Mouse (Mus musculus) thymus, adult 2 months (tissue): ENCODE results near the gene Parp12.

Experiments used
- CTCF ChIP-seq: fragments of 200-500 bp; IDR thresholded peaks from 2 replicates; pipeline ENCODE4 v1.5.1; 2012; ENCODE audit warnings: mild to moderate bottlenecking, control low read depth, low read length, moderate library complexity, borderline replicate concordance; ENCODE audit not compliant: control insufficient read depth, poor library complexity, insufficient read depth; ENCODE audit errors: extremely low read depth
- POLR2A ChIP-seq: fragments of 200-500 bp; IDR thresholded peaks from 2 replicates; pipeline ENCODE4 v1.6.1; 2012; ENCODE audit warnings: mild to moderate bottlenecking, low read length, control low read depth, moderate library complexity; ENCODE audit not compliant: control insufficient read depth, poor library complexity, insufficient read depth; ENCODE audit errors: extremely low read depth

- TF ChIP-seq CTCF (no peak), POLR2A (no peak)
Observed at GRCm38 (mm10) chr6:39051799-39052556, 66.2 kb downstream of the Parp12 start.
